Mouse (Mus musculus): Measurements from ENCODE around the gene Serpind1.

Serpind1 gene

DNA sequence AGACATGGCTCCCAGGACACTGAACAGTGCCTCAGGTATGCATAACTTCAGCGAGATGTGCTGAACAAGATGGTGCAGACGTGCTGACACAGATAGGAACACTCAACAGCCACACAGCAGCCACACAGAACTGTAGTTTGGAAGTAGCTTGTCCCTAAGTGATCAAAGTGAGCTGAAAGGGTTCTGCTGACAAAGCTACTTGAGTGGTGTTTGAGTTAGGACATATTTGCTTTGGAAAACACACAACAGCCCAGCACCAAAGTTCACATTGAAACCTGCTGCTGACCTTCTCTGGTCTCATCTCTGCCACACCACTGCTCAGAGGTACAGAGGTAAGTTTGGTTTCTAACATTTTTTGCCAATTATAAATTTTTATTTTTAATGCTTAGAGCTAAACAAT, at the start of gene Serpind1:
Gene Serpind1, plus strand, starts transcription at position 256 of the 400 bp plus-strand sequence.
- in situ Hi-C loops (cut with MboI; ENCODE audit: low sequenced_read_pairs): no loop called here

DNA sequence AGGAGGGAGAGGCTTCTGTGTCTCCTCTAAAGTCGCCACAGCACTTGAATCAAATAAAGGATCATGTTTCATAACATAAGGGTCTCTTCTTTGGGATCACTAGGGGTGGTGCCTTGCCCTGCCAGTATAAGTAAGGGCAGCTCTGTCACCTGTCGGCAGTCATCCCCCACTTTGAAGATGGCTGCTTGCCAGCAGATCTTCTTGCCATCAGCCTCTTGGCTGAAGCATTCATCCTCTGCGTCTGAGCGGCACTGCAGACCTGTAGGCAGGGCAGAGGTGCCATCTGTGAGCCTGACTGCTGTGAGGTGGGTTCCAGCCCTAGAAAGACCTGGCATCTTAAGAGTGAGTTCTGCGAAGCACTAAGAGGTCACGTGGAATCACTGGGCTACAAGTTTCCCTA, 48.0 kb upstream of the Serpind1 start:
- in situ Hi-C loops (cut with MboI; ENCODE audit: low sequenced_read_pairs): loop anchor here (10.0 kb wide), 1 partner anchor 158 kb away; the partner anchor contains the start of gene 2610318N02Rik

DNA sequence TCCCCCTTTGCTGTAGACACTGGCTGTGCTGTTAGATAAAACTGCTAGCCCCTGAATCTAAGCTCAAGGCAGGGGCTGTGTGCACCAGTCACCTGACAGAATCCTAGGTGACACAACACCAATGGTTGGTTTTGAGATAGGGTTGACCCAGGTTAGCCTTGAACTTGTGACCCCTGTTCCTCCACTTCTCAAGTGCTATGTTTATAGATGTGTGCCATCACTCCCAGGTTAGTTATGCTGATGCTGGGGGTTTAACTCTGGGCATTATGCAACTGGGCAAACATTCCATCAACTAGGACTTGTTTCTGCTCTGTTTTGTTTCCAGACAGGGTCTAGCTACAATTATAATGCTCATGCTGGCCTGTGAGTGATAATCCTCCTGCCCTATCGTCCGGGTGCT, 44.1 kb upstream of the Serpind1 start:
- in situ Hi-C loops (cut with MboI; ENCODE audit: low sequenced_read_pairs): loop anchor here (10.0 kb wide), 1 partner anchor 162 kb away; the partner anchor contains the start of gene 2610318N02Rik

DNA sequence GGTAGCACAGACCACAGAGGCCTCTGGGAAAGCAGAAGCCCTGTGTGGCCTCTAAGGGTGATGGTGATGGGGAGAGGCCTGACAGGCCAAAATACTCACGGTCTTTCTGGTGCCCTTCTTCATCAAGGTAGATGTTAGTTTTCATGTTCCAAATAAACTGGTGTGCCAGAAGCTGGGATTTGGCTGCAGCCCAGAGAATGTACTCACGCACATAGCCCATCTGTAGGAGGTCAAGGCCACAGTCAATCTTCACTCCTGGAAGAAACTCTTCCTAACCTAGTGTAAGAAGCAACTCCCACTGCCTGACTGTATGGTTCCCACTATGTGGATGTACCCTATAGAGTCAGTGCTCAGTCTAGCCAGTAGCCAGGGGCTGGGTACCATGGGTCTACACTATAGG, 40.2 kb upstream of the Serpind1 start:
- in situ Hi-C loops (cut with MboI; ENCODE audit: low sequenced_read_pairs): no loop called here

DNA sequence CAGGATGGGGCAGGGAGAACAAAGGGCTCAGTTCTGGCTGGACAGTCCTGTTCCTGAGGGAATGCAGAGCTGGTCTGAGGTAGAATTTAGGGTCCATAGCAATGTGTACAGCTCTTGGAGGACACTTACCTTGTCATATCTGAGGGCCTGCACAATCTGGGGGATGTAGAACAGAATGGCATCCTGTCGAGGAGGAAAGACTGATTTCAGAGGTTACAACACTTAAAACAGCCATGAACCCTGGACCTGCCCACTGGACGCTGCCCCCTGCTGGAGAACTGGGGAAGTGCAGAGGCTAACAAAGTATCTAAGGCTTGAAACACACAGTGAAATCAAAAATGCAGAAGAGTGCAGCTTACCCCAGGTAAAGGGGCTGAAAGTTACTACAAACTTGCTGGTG, 38.4 kb upstream of the Serpind1 start:
- in situ Hi-C loops (cut with MboI; ENCODE audit: low sequenced_read_pairs): no loop called here

DNA sequence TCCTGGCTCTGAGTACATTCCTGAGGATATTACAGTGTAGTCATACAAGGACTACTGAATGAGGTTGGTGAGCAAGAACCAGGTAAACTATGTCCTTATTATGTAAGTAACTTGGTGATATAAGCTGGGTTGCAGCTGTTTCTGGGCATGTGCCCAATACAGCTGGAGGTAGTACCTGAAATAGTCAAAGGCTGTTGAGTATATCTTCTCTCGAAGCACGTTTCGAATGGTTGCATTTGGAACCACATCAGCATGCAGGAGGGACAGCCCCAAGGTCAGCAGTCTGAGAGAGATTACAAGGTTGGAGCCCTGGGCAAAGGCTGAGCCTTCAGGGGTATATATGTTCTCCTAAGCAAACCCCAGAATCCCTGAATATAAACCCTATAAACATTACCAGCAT, 30.4 kb upstream of the Serpind1 start:
- in situ Hi-C loops (cut with MboI; ENCODE audit: low sequenced_read_pairs): no loop called here

DNA sequence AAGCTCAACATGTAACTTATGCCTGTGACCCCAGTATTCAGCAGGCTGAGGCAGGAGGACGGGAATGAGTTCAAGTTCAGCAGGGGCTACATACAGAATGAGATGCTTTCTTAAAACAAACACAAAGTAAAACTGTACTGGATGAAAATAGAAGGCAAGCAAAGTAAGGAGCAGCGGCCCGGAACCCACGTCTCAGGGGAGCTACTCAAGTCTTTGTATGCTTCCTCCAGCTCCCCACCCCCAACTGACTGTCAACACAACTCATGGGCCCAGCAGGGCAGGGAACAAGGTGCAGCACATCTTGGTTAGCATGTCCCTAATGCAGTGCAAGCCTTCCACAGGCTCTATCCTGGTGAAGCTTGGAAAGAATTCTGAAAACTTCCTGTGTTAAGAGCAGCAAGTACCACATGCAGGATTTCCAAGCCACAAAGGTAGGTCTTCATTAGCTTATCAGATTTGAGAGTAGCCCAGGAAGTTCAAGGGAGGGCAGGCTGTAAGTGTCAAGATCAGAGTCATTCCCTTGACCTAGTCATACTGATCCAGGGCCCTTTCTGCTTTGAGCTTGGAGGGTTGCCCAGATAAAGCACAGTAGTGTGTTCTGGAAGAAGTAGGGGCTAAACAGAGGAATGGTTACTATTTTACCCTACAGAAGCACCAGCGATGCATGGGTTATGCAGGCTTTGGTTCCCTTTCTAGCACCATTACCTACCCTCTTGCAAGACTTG, 27.5 kb upstream of the Serpind1 start:
- in situ Hi-C loops (cut with MboI; ENCODE audit: low sequenced_read_pairs): no loop called here

DNA sequence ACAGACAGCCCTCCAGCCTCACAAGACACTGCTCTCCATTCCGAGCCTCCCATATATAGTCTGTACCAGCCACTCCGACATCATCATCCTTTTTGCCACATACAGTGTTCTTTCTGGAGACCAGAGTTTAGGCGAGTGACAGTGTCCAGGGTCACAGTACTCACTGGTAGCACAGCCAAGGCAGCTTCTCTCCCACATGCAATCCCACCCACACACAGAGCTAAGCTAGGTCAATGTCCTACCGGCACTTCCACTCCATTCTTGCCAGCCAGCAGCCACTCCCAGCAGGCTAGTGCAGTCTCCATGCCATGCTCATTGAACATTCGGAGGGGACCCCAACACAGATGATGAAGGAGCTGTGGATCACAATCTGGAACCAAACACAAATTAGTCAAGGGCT, 23.7 kb upstream of the Serpind1 start:
- in situ Hi-C loops (cut with MboI; ENCODE audit: low sequenced_read_pairs): no loop called here

DNA sequence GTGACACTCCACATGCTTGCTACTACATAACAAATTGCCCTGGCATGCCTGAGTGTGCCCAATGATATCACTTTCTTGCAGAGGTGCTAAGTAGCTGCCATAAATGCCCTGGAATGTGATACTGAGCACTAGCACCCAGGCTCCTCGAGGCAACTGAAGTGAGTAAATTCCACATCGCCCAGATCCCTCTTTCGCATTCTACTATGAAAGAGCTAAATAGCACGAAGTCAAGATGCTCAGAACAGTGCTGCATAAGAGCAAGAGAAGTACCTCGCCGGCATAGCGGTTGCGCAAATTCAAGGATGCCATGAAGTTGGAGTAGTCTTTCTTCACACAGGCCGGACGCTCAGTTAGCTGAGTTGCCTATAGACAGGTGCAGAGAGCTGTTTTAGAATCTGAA, 22.1 kb upstream of the Serpind1 start:
- in situ Hi-C loops (cut with MboI; ENCODE audit: low sequenced_read_pairs): no loop called here

DNA sequence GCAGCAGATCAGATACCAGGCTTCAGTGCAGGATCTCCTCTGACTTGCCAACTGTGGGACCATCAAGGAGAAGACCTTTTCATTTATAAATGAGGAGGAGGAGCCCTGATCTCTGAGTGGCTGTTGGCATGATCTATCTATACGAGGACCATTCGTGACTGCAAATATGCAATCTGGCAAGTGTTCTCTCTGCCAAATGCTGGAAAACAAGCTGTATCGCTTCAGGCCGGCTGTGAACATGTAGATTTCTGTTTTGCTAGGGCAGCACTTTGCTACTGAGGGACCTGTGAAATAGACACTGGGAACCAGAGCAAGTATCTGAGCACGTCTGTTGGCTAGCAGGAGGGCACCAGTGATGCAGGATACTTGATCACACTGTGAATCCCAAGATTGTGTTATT, 18.6 kb upstream of the Serpind1 start:
- in situ Hi-C loops (cut with MboI; ENCODE audit: low sequenced_read_pairs): no loop called here

DNA sequence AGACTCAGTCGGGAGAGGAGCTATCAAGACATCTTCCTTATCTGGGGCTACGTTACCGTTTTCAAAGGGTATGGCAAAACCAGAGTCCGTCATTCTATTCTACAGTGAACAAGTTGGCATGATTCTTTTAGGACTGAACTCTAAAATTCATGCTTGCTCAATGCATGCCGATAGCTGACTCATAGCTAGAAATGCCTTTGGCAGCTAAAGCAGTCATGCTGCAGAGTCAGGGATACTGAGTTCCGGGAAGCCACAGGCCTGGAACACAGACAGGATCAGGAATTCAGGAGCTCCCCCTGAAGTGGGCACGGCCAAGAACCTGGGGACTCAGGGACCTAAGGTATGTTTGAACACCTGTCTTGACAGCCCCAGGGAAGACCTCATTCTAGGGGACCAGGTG, 14.6 kb upstream of the Serpind1 start:
- in situ Hi-C loops (cut with MboI; ENCODE audit: low sequenced_read_pairs): no loop called here

DNA sequence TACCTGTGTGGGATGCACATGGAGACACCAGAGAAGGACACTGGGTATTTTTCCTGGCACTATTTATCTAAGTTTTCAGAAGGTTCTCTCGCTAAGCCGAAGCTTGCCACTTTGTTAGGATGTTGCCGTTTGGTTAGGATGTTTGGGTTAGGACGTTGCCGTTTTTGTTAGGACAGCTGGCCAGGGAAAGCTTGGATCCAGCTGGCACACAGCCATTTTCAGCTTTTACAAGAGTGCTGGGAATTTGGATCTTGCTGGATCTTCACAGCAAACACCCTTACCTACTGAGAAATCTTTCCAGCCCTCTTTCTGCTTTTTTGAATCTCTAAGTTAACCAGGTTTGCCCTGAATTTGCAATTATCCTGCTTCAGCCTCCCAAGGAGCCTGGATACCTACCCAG, 9.7 kb upstream of the Serpind1 start:
- in situ Hi-C loops (cut with MboI; ENCODE audit: low sequenced_read_pairs): no loop called here

DNA sequence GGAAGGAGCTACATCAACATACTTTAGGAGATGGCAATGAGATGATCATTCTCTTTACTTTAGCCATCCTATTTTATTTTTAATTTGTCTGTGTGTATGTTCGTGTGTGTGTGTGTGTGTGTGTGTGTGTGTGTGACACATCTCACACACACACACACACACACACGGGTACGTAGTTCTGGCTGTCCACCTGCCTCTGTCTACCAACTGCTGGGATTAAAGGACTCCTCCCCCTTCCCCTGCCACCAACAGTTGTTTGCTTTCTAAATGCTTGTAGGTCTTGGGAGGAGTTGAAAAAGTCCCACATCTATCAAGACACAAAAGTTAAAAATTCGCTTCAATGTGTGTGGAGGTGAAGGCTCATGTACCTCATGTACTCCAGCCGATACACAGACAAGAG, 6.4 kb upstream of the Serpind1 start:
- in situ Hi-C loops (cut with MboI; ENCODE audit: low sequenced_read_pairs): no loop called here

DNA sequence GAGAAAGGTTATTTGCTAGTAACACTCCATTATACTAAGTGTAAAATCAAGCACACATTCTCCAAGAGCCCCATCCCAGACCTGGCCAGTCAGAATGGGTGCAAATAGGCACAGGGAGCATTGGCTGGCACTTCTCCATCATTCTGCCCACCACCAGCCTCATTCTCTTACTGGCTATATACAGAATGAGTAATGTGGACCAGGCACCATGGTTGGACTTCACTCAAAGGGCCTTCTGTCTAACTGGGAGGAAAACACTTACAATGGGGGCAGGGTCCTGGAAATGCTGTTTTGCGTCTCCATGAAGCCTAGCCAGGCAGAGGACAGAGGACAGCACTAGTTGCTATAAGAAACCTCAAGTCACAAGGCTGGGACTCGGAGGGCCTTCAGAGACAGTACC, 5.1 kb upstream of the Serpind1 start:
- in situ Hi-C loops (cut with MboI; ENCODE audit: low sequenced_read_pairs): no loop called here

DNA sequence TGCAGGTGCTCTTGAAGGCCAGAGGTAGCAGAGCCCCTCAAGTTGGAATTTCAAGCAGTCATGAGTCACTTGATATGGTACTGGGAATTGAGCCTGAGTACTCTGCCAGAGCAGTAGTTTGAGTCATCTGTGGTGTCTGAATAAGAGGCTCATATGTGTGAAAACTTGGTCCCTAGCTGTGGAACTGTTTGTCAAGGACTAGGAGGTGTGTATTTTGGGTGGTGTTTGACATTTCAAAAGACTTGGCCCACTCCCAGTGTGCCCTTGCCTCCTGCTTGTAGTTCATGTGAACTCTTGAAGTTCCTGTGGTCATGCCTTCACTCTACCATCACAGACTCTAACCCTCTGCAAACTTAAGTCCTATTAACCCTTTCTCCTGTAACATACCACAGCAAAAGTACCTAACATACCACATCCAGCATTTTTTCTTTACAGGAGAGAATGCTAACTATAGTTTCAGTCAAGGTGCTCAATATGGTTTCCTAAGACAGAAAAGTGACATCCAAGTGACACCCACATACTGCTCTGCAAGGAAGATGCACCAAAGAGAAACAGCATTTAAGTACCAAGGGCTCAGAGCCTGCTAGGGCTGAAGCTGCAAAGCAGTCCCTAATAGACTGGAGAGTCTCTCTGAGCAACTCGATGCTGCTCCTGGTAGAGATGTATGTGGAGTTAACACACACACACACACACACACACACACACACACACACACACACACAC, 1.2 kb upstream of the Serpind1 start:
- in situ Hi-C loops (cut with MboI; ENCODE audit: low sequenced_read_pairs): no loop called here

DNA sequence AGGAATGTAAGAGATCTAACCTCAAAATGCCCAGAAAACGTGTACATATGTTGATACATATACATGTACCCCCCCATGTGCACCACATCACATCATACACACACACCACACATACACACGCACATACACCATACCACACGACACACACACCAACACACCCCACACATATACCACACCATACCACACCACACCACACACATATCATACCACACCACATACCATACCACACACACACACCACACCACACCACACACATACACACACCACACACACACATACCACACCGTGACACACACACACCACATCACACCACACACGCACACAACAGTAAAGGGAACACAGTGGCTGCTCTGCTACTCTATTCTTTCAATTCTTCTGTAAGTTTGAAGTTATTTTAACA, 684 bp downstream of the Serpind1 start:
- in situ Hi-C loops (cut with MboI; ENCODE audit: low sequenced_read_pairs): no loop called here

DNA sequence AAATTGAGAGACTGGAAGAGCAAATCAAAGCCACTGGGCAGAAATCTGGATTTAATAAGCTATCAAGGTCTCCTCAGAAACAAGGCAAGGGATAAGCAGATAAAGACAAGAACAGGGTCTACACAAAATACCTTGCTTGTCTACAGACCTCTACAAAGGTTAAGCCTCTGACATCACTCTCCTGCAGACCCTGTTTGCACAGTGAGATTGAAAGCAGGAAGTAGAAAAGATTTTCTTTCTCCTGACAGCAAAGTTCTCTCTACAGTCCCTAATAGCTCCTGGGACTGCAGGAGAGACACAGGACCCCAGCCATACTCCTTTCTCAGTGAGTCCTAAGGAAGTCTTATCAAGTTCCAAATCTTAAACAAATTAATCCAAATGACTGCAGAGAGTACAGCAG, 3.4 kb downstream of the Serpind1 start:
- in situ Hi-C loops (cut with MboI; ENCODE audit: low sequenced_read_pairs): no loop called here

DNA sequence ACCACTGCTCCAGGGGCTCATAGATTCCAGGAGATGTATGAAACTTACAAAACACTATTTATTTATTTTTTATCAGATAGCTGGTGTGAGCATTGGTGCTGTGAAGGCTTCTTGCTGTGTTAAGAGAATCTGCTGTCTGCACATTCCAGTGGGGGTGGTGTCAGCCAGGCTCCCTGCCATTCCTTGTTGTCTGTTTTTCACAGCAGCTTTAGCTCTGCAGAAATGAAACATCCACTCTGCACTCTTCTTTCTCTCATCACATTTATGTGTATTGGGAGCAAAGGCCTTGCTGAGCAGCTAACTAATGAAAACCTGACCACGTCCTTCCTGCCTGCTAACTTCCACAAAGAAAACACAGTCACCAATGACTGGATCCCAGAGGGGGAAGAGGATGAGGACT, 4.9 kb downstream of the Serpind1 start:
- in situ Hi-C loops (cut with MboI; ENCODE audit: low sequenced_read_pairs): no loop called here

DNA sequence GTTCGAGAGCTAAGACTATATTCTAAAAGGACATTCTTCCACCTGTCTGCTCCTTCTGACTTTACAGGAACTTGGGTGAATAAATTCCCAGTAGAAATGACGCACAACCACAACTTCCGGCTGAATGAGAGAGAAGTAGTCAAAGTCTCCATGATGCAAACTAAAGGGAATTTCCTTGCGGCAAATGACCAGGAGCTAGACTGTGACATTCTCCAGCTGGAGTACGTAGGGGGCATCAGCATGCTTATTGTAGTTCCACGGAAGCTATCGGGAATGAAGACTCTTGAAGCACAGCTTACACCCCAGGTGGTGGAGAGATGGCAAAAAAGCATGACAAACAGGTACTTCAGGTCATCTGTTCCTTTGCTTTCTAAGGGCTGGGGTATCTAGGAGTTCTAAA, 8.5 kb downstream of the Serpind1 start:
- in situ Hi-C loops (cut with MboI; ENCODE audit: low sequenced_read_pairs): no loop called here

DNA sequence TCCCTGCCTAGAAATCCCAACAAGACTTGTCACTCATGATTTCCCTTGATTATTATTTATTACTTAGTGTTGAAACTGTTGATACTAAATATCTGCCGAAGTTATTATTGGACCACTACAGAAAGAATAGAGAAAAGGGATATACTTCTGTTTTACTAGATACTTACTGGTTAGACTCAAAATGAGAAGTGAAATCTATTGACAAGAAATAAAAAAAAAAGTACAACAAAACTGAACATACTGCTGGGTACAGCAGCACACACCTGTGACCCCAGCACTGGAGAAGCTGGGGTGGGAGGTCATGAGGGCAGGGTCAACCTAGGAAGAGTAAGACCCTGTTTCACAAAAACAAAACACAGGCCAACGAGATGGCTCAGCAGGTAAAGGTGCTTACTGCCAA, 9.5 kb downstream of the Serpind1 start:
- in situ Hi-C loops (cut with MboI; ENCODE audit: low sequenced_read_pairs): no loop called here

DNA sequence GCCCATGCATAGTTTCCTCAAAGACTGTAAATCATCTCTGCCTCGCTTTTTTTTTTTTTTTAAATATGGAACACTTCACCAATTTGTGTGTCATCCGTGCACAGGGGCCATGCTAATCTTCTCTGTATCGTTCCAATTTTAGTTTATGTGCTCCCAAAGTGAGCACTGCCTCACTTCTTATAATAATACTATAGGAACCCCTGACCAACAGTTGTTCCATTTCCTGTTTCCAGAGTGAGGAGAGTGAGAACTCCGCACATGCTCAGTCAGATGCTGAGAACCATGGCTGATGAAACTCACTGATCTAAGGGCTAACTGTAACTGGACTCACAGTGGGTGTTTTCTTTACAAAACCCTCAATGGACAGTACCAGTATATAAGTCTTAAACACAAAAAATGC, 10.7 kb downstream of the Serpind1 start:
- in situ Hi-C loops (cut with MboI; ENCODE audit: low sequenced_read_pairs): no loop called here

DNA sequence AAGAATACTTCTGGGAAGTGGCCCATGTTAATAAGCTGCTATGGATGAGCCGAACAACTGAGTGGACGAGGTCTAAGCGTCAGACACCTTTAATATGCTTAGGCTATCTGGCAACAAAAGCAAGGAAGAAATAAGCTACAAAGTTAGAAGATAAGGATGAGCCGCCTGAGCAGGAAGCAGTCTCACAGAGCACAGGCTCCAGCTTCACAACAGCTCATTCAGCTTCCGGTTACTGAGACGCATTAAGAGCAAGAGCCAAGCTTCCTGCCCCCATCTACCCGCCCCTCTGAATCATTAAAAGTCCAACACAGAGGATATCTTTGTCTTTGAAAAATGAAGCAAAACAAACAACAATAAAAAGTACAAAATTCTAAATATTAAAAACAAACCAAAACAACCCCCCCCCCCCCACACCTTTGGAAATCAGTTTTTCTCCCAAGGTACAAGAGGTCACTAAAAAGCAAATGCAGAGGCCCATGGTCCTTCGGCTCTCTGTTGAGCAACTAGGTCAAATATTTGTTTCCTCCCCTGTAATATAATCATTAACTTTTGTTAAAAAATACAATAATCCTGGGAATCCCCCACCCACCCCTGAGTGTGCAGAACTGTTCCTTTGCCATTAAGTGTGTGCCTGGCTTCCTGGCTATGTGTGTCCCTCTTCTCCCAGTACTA, 14.1 kb downstream of the Serpind1 start:
- in situ Hi-C loops (cut with MboI; ENCODE audit: low sequenced_read_pairs): no loop called here
